Mouse (Mus musculus): ENCODE data around the gene T2. TPM values are rescaled to one million over a fixed set of nuclear protein-coding genes. Genes with fewer than 3 reads are reported as not detected.
A peak's percentile ranks its signal among the peaks of the same experiment; 100 is the strongest.

The T2 gene
- polyA plus RNA-seq, 1 experiment: 0.09 TPM

GRCm38 (mm10) chr17:8342706-8343105, 13.1 kb upstream of the T2 start:
- Histone ChIP-seq H3K36me3 (ENCODE audit: control insufficient read depth, insufficient read depth, low read length) (no peaks in the 10 kb centered on the region), H3K4me1 (replicated peaks; ENCODE audit: control insufficient read depth, insufficient read depth, low read length) (peaks cover 16% of the 10 kb centered on the region), H3K27ac (ENCODE audit: control insufficient read depth, insufficient read depth, low read length) (no peak overlapping the region), H3K27me3 (ENCODE audit: control insufficient read depth, insufficient read depth, low read length) (peaks cover 16% of the 10 kb centered on the region; the same call in 1 of the 2 replicates), H3K4me3 (ENCODE audit: control insufficient read depth, insufficient read depth, low read length) (no peak overlapping the region)
- DNase-seq: peak; percentile 37
- no peak for TF ChIP-seq CTCF (IDR thresholded peaks at IDR 0.05; ENCODE audit: borderline replicate concordance, control insufficient read depth, extremely low read depth, insufficient read depth, low read length, poor library complexity)
- no peak for TF ChIP-seq POLR2A (IDR thresholded peaks at IDR 0.05; ENCODE audit: control insufficient read depth, extremely low read depth, insufficient read depth, low read length, poor library complexity)
- WGBS: 6% methylated on average over 5 of the region's 5 CpGs

GRCm38 (mm10) chr17:8343416-8343815, 12.4 kb upstream of the T2 start:
- 95% methylated on average over 6 of the region's 6 CpGs for WGBS
- H3K27me3 ChIP-seq (ENCODE audit: control insufficient read depth, insufficient read depth, low read length): peaks cover 16% of the 10 kb centered on the region; the same call in 1 of the 2 replicates
- TF ChIP-seq POLR2A (IDR thresholded peaks at IDR 0.05; ENCODE audit: control insufficient read depth, extremely low read depth, insufficient read depth, low read length, poor library complexity) (no peak), CTCF (IDR thresholded peaks at IDR 0.05; ENCODE audit: borderline replicate concordance, control insufficient read depth, extremely low read depth, insufficient read depth, low read length, poor library complexity) (no peak)
- no peak overlapping the region for H3K27ac ChIP-seq (ENCODE audit: control insufficient read depth, insufficient read depth, low read length)
- no peaks in the 10 kb centered on the region for H3K36me3 ChIP-seq (ENCODE audit: control insufficient read depth, insufficient read depth, low read length)
- H3K4me3 ChIP-seq (ENCODE audit: control insufficient read depth, insufficient read depth, low read length): no peak overlapping the region
- DNase-seq: no peak
- peaks cover 16% of the 10 kb centered on the region for H3K4me1 ChIP-seq (replicated peaks; ENCODE audit: control insufficient read depth, insufficient read depth, low read length)

GRCm38 (mm10) chr17:8347765-8348285, 8.0 kb upstream of the T2 start:
- Histone ChIP-seq H3K27ac (ENCODE audit: control insufficient read depth, insufficient read depth, low read length) (no peak overlapping the region), H3K4me1 (replicated peaks; ENCODE audit: control insufficient read depth, insufficient read depth, low read length) (no peaks in the 10 kb centered on the region), H3K27me3 (ENCODE audit: control insufficient read depth, insufficient read depth, low read length) (no peaks in the 10 kb centered on the region), H3K36me3 (ENCODE audit: control insufficient read depth, insufficient read depth, low read length) (no peaks in the 10 kb centered on the region), H3K4me3 (ENCODE audit: control insufficient read depth, insufficient read depth, low read length) (no peak overlapping the region)
- WGBS: 84% methylated on average over 5 of the region's 5 CpGs
- TF ChIP-seq CTCF (IDR thresholded peaks at IDR 0.05; ENCODE audit: borderline replicate concordance, control insufficient read depth, extremely low read depth, insufficient read depth, low read length, poor library complexity): no peak
- DNase-seq: no peak

- no peak overlapping the region for H3K4me3 ChIP-seq (ENCODE audit: control insufficient read depth, insufficient read depth, low read length)
- WGBS: 94% methylated on average over 4 of the region's 4 CpGs
- no peak for TF ChIP-seq CTCF (IDR thresholded peaks at IDR 0.05; ENCODE audit: borderline replicate concordance, control insufficient read depth, extremely low read depth, insufficient read depth, low read length, poor library complexity)
- TF ChIP-seq POLR2A (IDR thresholded peaks at IDR 0.05; ENCODE audit: control insufficient read depth, extremely low read depth, insufficient read depth, low read length, poor library complexity): no peak
- H3K36me3 ChIP-seq (ENCODE audit: control insufficient read depth, insufficient read depth, low read length): no peaks in the 10 kb centered on the region
- DNase-seq: no peak
- no peak overlapping the region for H3K27ac ChIP-seq (ENCODE audit: control insufficient read depth, insufficient read depth, low read length)
- no peaks in the 10 kb centered on the region for H3K4me1 ChIP-seq (replicated peaks; ENCODE audit: control insufficient read depth, insufficient read depth, low read length)
- H3K27me3 ChIP-seq (ENCODE audit: control insufficient read depth, insufficient read depth, low read length): no peaks in the 10 kb centered on the region
Observed at GRCm38 (mm10) chr17:8348941-8349340, 6.9 kb upstream of the T2 start.

GRCm38 (mm10) chr17:8351088-8351487, 4.7 kb upstream of the T2 start:
- Histone ChIP-seq H3K4me3 (ENCODE audit: control insufficient read depth, insufficient read depth, low read length) (no peak overlapping the region), H3K27ac (ENCODE audit: control insufficient read depth, insufficient read depth, low read length) (no peak overlapping the region), H3K4me1 (replicated peaks; ENCODE audit: control insufficient read depth, insufficient read depth, low read length) (no peaks in the 10 kb centered on the region), H3K36me3 (ENCODE audit: control insufficient read depth, insufficient read depth, low read length) (no peaks in the 10 kb centered on the region), H3K27me3 (ENCODE audit: control insufficient read depth, insufficient read depth, low read length) (no peaks in the 10 kb centered on the region)
- TF ChIP-seq CTCF (IDR thresholded peaks at IDR 0.05; ENCODE audit: borderline replicate concordance, control insufficient read depth, extremely low read depth, insufficient read depth, low read length, poor library complexity): no peak
- no peak for TF ChIP-seq POLR2A (IDR thresholded peaks at IDR 0.05; ENCODE audit: control insufficient read depth, extremely low read depth, insufficient read depth, low read length, poor library complexity)
- 92% methylated on average over 7 of the region's 7 CpGs for WGBS
- no peak for DNase-seq

- 97% methylated on average over 6 of the region's 6 CpGs for WGBS
- Histone ChIP-seq H3K27me3 (ENCODE audit: control insufficient read depth, insufficient read depth, low read length) (no peaks in the 10 kb centered on the region), H3K4me1 (replicated peaks; ENCODE audit: control insufficient read depth, insufficient read depth, low read length) (no peaks in the 10 kb centered on the region), H3K27ac (ENCODE audit: control insufficient read depth, insufficient read depth, low read length) (no peak overlapping the region), H3K36me3 (ENCODE audit: control insufficient read depth, insufficient read depth, low read length) (no peaks in the 10 kb centered on the region), H3K4me3 (ENCODE audit: control insufficient read depth, insufficient read depth, low read length) (no peak overlapping the region)
- no peak for DNase-seq
- TF ChIP-seq CTCF (IDR thresholded peaks at IDR 0.05; ENCODE audit: borderline replicate concordance, control insufficient read depth, extremely low read depth, insufficient read depth, low read length, poor library complexity) (no peak), POLR2A (IDR thresholded peaks at IDR 0.05; ENCODE audit: control insufficient read depth, extremely low read depth, insufficient read depth, low read length, poor library complexity) (no peak)
Observed at GRCm38 (mm10) chr17:8357498-8357897, 1.7 kb downstream of the T2 start.

GRCm38 (mm10) chr17:8360876-8361275, 5.1 kb downstream of the T2 start:
- 97% methylated on average over 5 of the region's 5 CpGs for WGBS

More at GRCm38 (mm10) chr17:8360876-8361275, 5.1 kb downstream of the T2 start:
- no peak overlapping the region for H3K27ac ChIP-seq (ENCODE audit: control insufficient read depth, insufficient read depth, low read length)
- no peaks in the 10 kb centered on the region for H3K36me3 ChIP-seq (ENCODE audit: control insufficient read depth, insufficient read depth, low read length)
- H3K4me1 ChIP-seq (replicated peaks; ENCODE audit: control insufficient read depth, insufficient read depth, low read length): peaks cover 7% of the 10 kb centered on the region
- H3K27me3 ChIP-seq (ENCODE audit: control insufficient read depth, insufficient read depth, low read length): no peaks in the 10 kb centered on the region
- no peak overlapping the region for H3K4me3 ChIP-seq (ENCODE audit: control insufficient read depth, insufficient read depth, low read length)
- no peak for TF ChIP-seq CTCF (IDR thresholded peaks at IDR 0.05; ENCODE audit: borderline replicate concordance, control insufficient read depth, extremely low read depth, insufficient read depth, low read length, poor library complexity)
- no peak for TF ChIP-seq POLR2A (IDR thresholded peaks at IDR 0.05; ENCODE audit: control insufficient read depth, extremely low read depth, insufficient read depth, low read length, poor library complexity)
- no peak for DNase-seq

All from thymus, adult 2 months (tissue).